In genomic region chr8:3467886-3468545, GRCm38 (mm10) we compare ENCODE assay signal across 8 mouse cellular contexts. TPM values are rescaled to one million over a fixed set of nuclear protein-coding genes. Genes with fewer than 3 reads are reported as not detected.
A peak's percentile ranks its signal among the peaks of the same experiment; 100 is the strongest.
DNase-seq lines count a peak whose midpoint lies in the region; ATAC-seq and TF ChIP-seq lines count a peak whose summit lies in the region.

No protein-coding gene starts in this region.

- no peak for DNase-seq in kidney, adult 11 months
- no peak for DNase-seq in Muller cell, postnatal 12 days (ENCODE audit: inconsistent ontology term)
- DNase-seq in adrenal gland, adult 18-20 months (ENCODE audit: low spot score in 2 of 2) = no peak
- no peak for DNase-seq in ovary, postnatal 36 days (ENCODE audit: low spot score)

- no peak for TF ChIP-seq CTCF in bone marrow, adult 2 months (IDR thresholded peaks at IDR 0.05; ENCODE audit: control insufficient read depth, insufficient read depth, low read length)

- H3K27me3 ChIP-seq in kidney, embryonic 15.5 days = no peaks in the 10 kb centered on the region
- H3K27me3 ChIP-seq in hindbrain, embryonic 12.5 days = no peaks in the 10 kb centered on the region
- no peaks in the 10 kb centered on the region for H3K27me3 ChIP-seq in midbrain, embryonic 13.5 days

- H3K9ac ChIP-seq in kidney, embryonic 15.5 days = peak overlapping the region; percentile 53; the same call in 1 of the 2 replicates
- H3K9ac ChIP-seq in hindbrain, embryonic 12.5 days = peak overlapping the region; percentile 68
- H3K9ac ChIP-seq in midbrain, embryonic 13.5 days (replicated peaks) = peak overlapping the region; percentile 61

- no peaks in the 10 kb centered on the region for H3K9me3 ChIP-seq in kidney, embryonic 15.5 days (replicated peaks)
- H3K9me3 ChIP-seq in hindbrain, embryonic 12.5 days (replicated peaks) = no peaks in the 10 kb centered on the region
- H3K9me3 ChIP-seq in midbrain, embryonic 13.5 days = no peaks in the 10 kb centered on the region

- H3K36me3 ChIP-seq in kidney, embryonic 15.5 days = no peaks in the 10 kb centered on the region
- H3K36me3 ChIP-seq in hindbrain, embryonic 12.5 days = no peaks in the 10 kb centered on the region
- no peaks in the 10 kb centered on the region for H3K36me3 ChIP-seq in midbrain, embryonic 13.5 days

- peak; percentile 9 for ATAC-seq in kidney, embryonic 15.5 days (replicated peaks; ENCODE audit: low FRiP score)
- peak; percentile 41 for ATAC-seq in hindbrain, embryonic 12.5 days (ENCODE audit: low FRiP score)
- ATAC-seq in midbrain, embryonic 13.5 days = peak; percentile 21

- H3K4me2 ChIP-seq in kidney, embryonic 15.5 days = peak overlapping the region; percentile 78
- H3K4me2 ChIP-seq in hindbrain, embryonic 12.5 days (replicated peaks) = peak overlapping the region; percentile 67
- peak overlapping the region; percentile 63 for H3K4me2 ChIP-seq in midbrain, embryonic 13.5 days (replicated peaks)

- H3K27ac ChIP-seq in kidney, embryonic 15.5 days = peak overlapping the region; percentile 81
- no peak overlapping the region for H3K27ac ChIP-seq in bone marrow, adult 2 months (ENCODE audit: control insufficient read depth, insufficient read depth, low read depth, low read length, poor library complexity)
- H3K27ac ChIP-seq in hindbrain, embryonic 12.5 days = peak overlapping the region; percentile 89
- H3K27ac ChIP-seq in midbrain, embryonic 13.5 days = peak overlapping the region; percentile 84

- TF ChIP-seq POLR2A in bone marrow, adult 2 months (IDR thresholded peaks at IDR 0.05; ENCODE audit: borderline replicate concordance, control insufficient read depth, low read depth, low read length) = no peak

- peak overlapping the region; percentile 50 for H3K4me3 ChIP-seq in kidney, embryonic 15.5 days (replicated peaks)
- peak overlapping the region; percentile 92 for H3K4me3 ChIP-seq in bone marrow, adult 2 months (replicated peaks; ENCODE audit: control insufficient read depth, low read depth, low read length)
- peak overlapping the region; percentile 35 for H3K4me3 ChIP-seq in hindbrain, embryonic 12.5 days
- peak overlapping the region; percentile 43 for H3K4me3 ChIP-seq in midbrain, embryonic 13.5 days (replicated peaks)

- 52% methylated on average over 9 of the region's 9 CpGs for WGBS in kidney, embryonic 15.5 days
- 46% methylated on average over 9 of the region's 9 CpGs for WGBS in bone marrow, adult 2 months
- 57% methylated on average over 9 of the region's 9 CpGs for WGBS in hindbrain, embryonic 12.5 days
- WGBS in midbrain, embryonic 13.5 days = 45% methylated on average over 9 of the region's 9 CpGs

- peaks cover 14% of the 10 kb centered on the region for H3K4me1 ChIP-seq in kidney, embryonic 15.5 days
- no peaks in the 10 kb centered on the region; the same call in 1 of the 2 replicates for H3K4me1 ChIP-seq in bone marrow, adult 2 months (ENCODE audit: control insufficient read depth, insufficient read depth, low read length)
- peaks cover 8% of the 10 kb centered on the region; the same call in 1 of the 2 replicates for H3K4me1 ChIP-seq in hindbrain, embryonic 12.5 days
- H3K4me1 ChIP-seq in midbrain, embryonic 13.5 days (replicated peaks) = peaks cover 13% of the 10 kb centered on the region

RNA-seq across cellular contexts. Expression of gene Pex11g, which starts 0.5 kb away (rescaled TPM):
- 6.2 and 7.5 TPM in 2 replicates for polyA plus RNA-seq in kidney, embryonic 15.5 days (2015; fragmentation: Nextera tagmentation; extraction: Ambion mirVana)
- 1.7 and 2.6 TPM in 2 replicates for polyA plus RNA-seq in bone marrow, adult 2 months (2011; ENCODE audit: insufficient read depth, insufficient read length, low replicate concordance, missing spikeins)
- 3.7 and 4.3 TPM in 2 replicates for polyA plus RNA-seq in hindbrain, embryonic 12.5 days (2016; fragmentation: Nextera tagmentation; extraction: Ambion mirVana)
- 4.4 and 5.3 TPM in 2 replicates for polyA plus RNA-seq in midbrain, embryonic 13.5 days (2015; fragmentation: Nextera tagmentation; extraction: Ambion mirVana)
- total RNA-seq in adrenal gland, adult 18-20 months (2021) = 1 to 10 TPM; 5.9 to 9.8 TPM

RNA-seq across cellular contexts. Expression of gene Tex45, which starts 2.6 kb away (rescaled TPM):
- polyA plus RNA-seq in kidney, embryonic 15.5 days (2015; fragmentation: Nextera tagmentation; extraction: Ambion mirVana) = not detected in 2 replicates
- 1.00 TPM in 1 of 2 replicates, not detected in the other for polyA plus RNA-seq in bone marrow, adult 2 months (2011; ENCODE audit: insufficient read depth, insufficient read length, low replicate concordance, missing spikeins)
- not detected in 2 replicates for polyA plus RNA-seq in hindbrain, embryonic 12.5 days (2016; fragmentation: Nextera tagmentation; extraction: Ambion mirVana)
- 0.17 and 0.23 TPM in 2 replicates for polyA plus RNA-seq in midbrain, embryonic 13.5 days (2015; fragmentation: Nextera tagmentation; extraction: Ambion mirVana)
- not detected for total RNA-seq in adrenal gland, adult 18-20 months (2021)

RNA-seq across cellular contexts. Expression of gene Zfp358, which starts 24.9 kb away (rescaled TPM):
- polyA plus RNA-seq in kidney, embryonic 15.5 days (2015; fragmentation: Nextera tagmentation; extraction: Ambion mirVana) = 47.3 and 50.0 TPM in 2 replicates
- 3.9 and 5.8 TPM in 2 replicates for polyA plus RNA-seq in bone marrow, adult 2 months (2011; ENCODE audit: insufficient read depth, insufficient read length, low replicate concordance, missing spikeins)
- 77.9 and 79.9 TPM in 2 replicates for polyA plus RNA-seq in hindbrain, embryonic 12.5 days (2016; fragmentation: Nextera tagmentation; extraction: Ambion mirVana)
- polyA plus RNA-seq in midbrain, embryonic 13.5 days (2015; fragmentation: Nextera tagmentation; extraction: Ambion mirVana) = 85.1 and 90.0 TPM in 2 replicates
- total RNA-seq in adrenal gland, adult 18-20 months (2021) = 10 to 100 TPM; 17.5 to 20.5 TPM

RNA-seq across cellular contexts. Expression of gene Mcoln1, which starts 32.2 kb away (rescaled TPM):
- 56.0 and 57.1 TPM in 2 replicates for polyA plus RNA-seq in kidney, embryonic 15.5 days (2015; fragmentation: Nextera tagmentation; extraction: Ambion mirVana)
- 97.4 and 154 TPM in 2 replicates for polyA plus RNA-seq in bone marrow, adult 2 months (2011; ENCODE audit: insufficient read depth, insufficient read length, low replicate concordance, missing spikeins)
- polyA plus RNA-seq in hindbrain, embryonic 12.5 days (2016; fragmentation: Nextera tagmentation; extraction: Ambion mirVana) = 79.5 and 83.2 TPM in 2 replicates
- polyA plus RNA-seq in midbrain, embryonic 13.5 days (2015; fragmentation: Nextera tagmentation; extraction: Ambion mirVana) = 93.4 and 99.6 TPM in 2 replicates
- total RNA-seq in adrenal gland, adult 18-20 months (2021) = 10 to 100 TPM; 40.9 to 42.8 TPM

RNA-seq across cellular contexts. Expression of gene Pnpla6, which starts 47.2 kb away (rescaled TPM):
- 29.4 and 38.3 TPM in 2 replicates for polyA plus RNA-seq in kidney, embryonic 15.5 days (2015; fragmentation: Nextera tagmentation; extraction: Ambion mirVana)
- 36.3 and 52.7 TPM in 2 replicates for polyA plus RNA-seq in bone marrow, adult 2 months (2011; ENCODE audit: insufficient read depth, insufficient read length, low replicate concordance, missing spikeins)
- polyA plus RNA-seq in hindbrain, embryonic 12.5 days (2016; fragmentation: Nextera tagmentation; extraction: Ambion mirVana) = 32.6 and 38.9 TPM in 2 replicates
- 33.0 and 34.1 TPM in 2 replicates for polyA plus RNA-seq in midbrain, embryonic 13.5 days (2015; fragmentation: Nextera tagmentation; extraction: Ambion mirVana)
- 10 to 100 TPM; 37.4 to 40.7 TPM for total RNA-seq in adrenal gland, adult 18-20 months (2021)

Comparison
In these comparisons a context has a peak if more than half of its experiments do, and no peak if none do; other contexts are left out.
1. H3K4me3 ChIP-seq: peak in every context shown above with its lines; median percentile 92 in bone marrow, adult 2 months; 50 in kidney, embryonic 15.5 days; 43 in midbrain, embryonic 13.5 days; 35 in hindbrain, embryonic 12.5 days.